Mouse (Mus musculus): ENCODE measurements around the gene Sbf2. TPM values are rescaled to one million over a fixed set of nuclear protein-coding genes. Genes with fewer than 3 reads are reported as not detected.
A peak's percentile ranks its signal among the peaks of the same experiment; 100 is the strongest.
"Not testable (repeated sequence)": the region's sequence is repeated elsewhere in the genome, so short reads cannot be mapped to it uniquely, and the experiment has no call there.

Gene Sbf2
- 10 to 100 TPM; 32.7 to 36.6 TPM for total RNA-seq (2021)
- long read RNA-seq, experiment 1, partial matches to known transcripts = 1 of 1 reads
- long read RNA-seq, experiment 1, other reads (novel, unspliced or antisense) = 0 of 1 reads
- long read RNA-seq, experiment 2, partial matches to known transcripts = 11 of 15 reads
- long read RNA-seq, experiment 2, other reads (novel, unspliced or antisense) = 4 of 15 reads

GRCm38 (mm10) chr7:110614133-110615063 is at the start of gene Sbf2:
Gene Sbf2 (minus strand): TSS chr7:110614922.
- peak; percentile 77 to 78 for DNase-seq (ENCODE audit: low spot score in 2 of 2)

- DNase-seq (ENCODE audit: low spot score in 2 of 2) = no peak
Observed at GRCm38 (mm10) chr7:110658378-110658928, 43.7 kb upstream of the Sbf2 start.

GRCm38 (mm10) chr7:110655966-110656365 is 41.2 kb upstream of the Sbf2 start:
- DNase-seq (ENCODE audit: low spot score in 2 of 2) = no peak

- no peak for DNase-seq (ENCODE audit: low spot score in 2 of 2)
Observed at GRCm38 (mm10) chr7:110655230-110655629, 40.5 kb upstream of the Sbf2 start.

- no peak for DNase-seq (ENCODE audit: low spot score in 2 of 2)
Observed at GRCm38 (mm10) chr7:110651091-110651490, 36.4 kb upstream of the Sbf2 start.

GRCm38 (mm10) chr7:110650491-110650890 is 35.8 kb upstream of the Sbf2 start:
- no peak for DNase-seq (ENCODE audit: low spot score in 2 of 2)

- DNase-seq (ENCODE audit: low spot score in 2 of 2) = no peak
Observed at GRCm38 (mm10) chr7:110649133-110649987, 34.6 kb upstream of the Sbf2 start.

- no peak for DNase-seq (ENCODE audit: low spot score in 2 of 2)
Observed at GRCm38 (mm10) chr7:110648455-110649085, 33.8 kb upstream of the Sbf2 start.

- DNase-seq (ENCODE audit: low spot score in 2 of 2) = no peak
Observed at GRCm38 (mm10) chr7:110647559-110648454, 33.1 kb upstream of the Sbf2 start.

- DNase-seq (ENCODE audit: low spot score in 2 of 2) = no peak
Observed at GRCm38 (mm10) chr7:110646611-110647407, 32.1 kb upstream of the Sbf2 start.

- no peak for DNase-seq (ENCODE audit: low spot score in 2 of 2)
Observed at GRCm38 (mm10) chr7:110645859-110646258, 31.1 kb upstream of the Sbf2 start.

GRCm38 (mm10) chr7:110645311-110645710 is 30.6 kb upstream of the Sbf2 start:
- peak; percentile 61 to 69 for DNase-seq (ENCODE audit: low spot score in 2 of 2)

- not testable (repeated sequence) for DNase-seq (ENCODE audit: low spot score in 2 of 2)
Observed at GRCm38 (mm10) chr7:110639958-110640357, 25.2 kb upstream of the Sbf2 start.

- no peak for DNase-seq (ENCODE audit: low spot score in 2 of 2)
Observed at GRCm38 (mm10) chr7:110639291-110639915, 24.7 kb upstream of the Sbf2 start.

- no peak for DNase-seq (ENCODE audit: low spot score in 2 of 2)
Observed at GRCm38 (mm10) chr7:110638305-110639110, 23.8 kb upstream of the Sbf2 start.

- no peak for DNase-seq (ENCODE audit: low spot score in 2 of 2)
Observed at GRCm38 (mm10) chr7:110636559-110636958, 21.8 kb upstream of the Sbf2 start.

- no peak for DNase-seq (ENCODE audit: low spot score in 2 of 2)
Observed at GRCm38 (mm10) chr7:110635929-110636328, 21.2 kb upstream of the Sbf2 start.

Data from adrenal gland, adult 18-20 months (tissue).